Mouse (Mus musculus) cerebellum, postnatal 25 days (tissue): ENCODE data around the gene Scfd2.

Experiments
- DNase-seq, 2 experiments: peaks; one replicate each; pipeline ENCODE4 v3.0.0; 2021; ENCODE audit warnings: mixed read lengths in 2 of 2

The Scfd2 gene

GRCm38 (mm10) chr5:74267196-74267595 lies 264.4 kb downstream of the Scfd2 start:
- peak in 1 of 2 experiments; percentile 54 for DNase-seq

GRCm38 (mm10) chr5:74266476-74266819 lies 265.1 kb downstream of the Scfd2 start:
- DNase-seq, result peak; percentile 65 to 76

- peak in 1 of 2 experiments; percentile 25 for DNase-seq
Measured at GRCm38 (mm10) chr5:74265601-74266475, 265.7 kb downstream of the Scfd2 start.

- DNase-seq, result peak in 1 of 2 experiments; percentile 22
Measured at GRCm38 (mm10) chr5:74265151-74265550, 266.4 kb downstream of the Scfd2 start.

- DNase-seq, result no peak
Measured at GRCm38 (mm10) chr5:74264541-74264940, 267.0 kb downstream of the Scfd2 start.

- no peak for DNase-seq
Measured at GRCm38 (mm10) chr5:74261016-74261415, 270.5 kb downstream of the Scfd2 start.

- no peak for DNase-seq
Measured at GRCm38 (mm10) chr5:74260378-74260809, 271.2 kb downstream of the Scfd2 start.

- peak in 1 of 2 experiments; percentile 13 for DNase-seq
Measured at GRCm38 (mm10) chr5:74256705-74257104, 274.9 kb downstream of the Scfd2 start.

- no peak for DNase-seq
Measured at GRCm38 (mm10) chr5:74254996-74255395, 276.6 kb downstream of the Scfd2 start.

- no peak for DNase-seq
Measured at GRCm38 (mm10) chr5:74253724-74254328, 277.7 kb downstream of the Scfd2 start.

- DNase-seq, result peak; percentile 85
Measured at GRCm38 (mm10) chr5:74252672-74253286, 278.8 kb downstream of the Scfd2 start.

GRCm38 (mm10) chr5:74250947-74251346 lies 280.6 kb downstream of the Scfd2 start:
- no peak for DNase-seq

GRCm38 (mm10) chr5:74250308-74250707 lies 281.3 kb downstream of the Scfd2 start:
- no peak for DNase-seq

- no peak for DNase-seq
Measured at GRCm38 (mm10) chr5:74249794-74250193, 281.8 kb downstream of the Scfd2 start.

- no peak for DNase-seq
Measured at GRCm38 (mm10) chr5:74246971-74247370, 284.6 kb downstream of the Scfd2 start.

- DNase-seq, result no peak
Measured at GRCm38 (mm10) chr5:74246453-74246852, 285.1 kb downstream of the Scfd2 start.

- no peak for DNase-seq
Measured at GRCm38 (mm10) chr5:74245641-74246145, 285.9 kb downstream of the Scfd2 start.

- DNase-seq, result peak; percentile 68 to 79
Measured at GRCm38 (mm10) chr5:74244406-74245019, 287.0 kb downstream of the Scfd2 start.

- DNase-seq, result no peak
Measured at GRCm38 (mm10) chr5:74242654-74243053, 288.9 kb downstream of the Scfd2 start.

- DNase-seq, result no peak
Measured at GRCm38 (mm10) chr5:74240926-74241680, 290.5 kb downstream of the Scfd2 start.

- DNase-seq, result no peak
Measured at GRCm38 (mm10) chr5:74240298-74240697, 291.3 kb downstream of the Scfd2 start.

GRCm38 (mm10) chr5:74239369-74239768 lies 292.2 kb downstream of the Scfd2 start:
- DNase-seq, result no peak
